Mouse (Mus musculus) layer of hippocampus, adult 18-20 months (tissue): Measurements from ENCODE around the gene Ms4a4a. TPM values are rescaled to one million over a fixed set of nuclear protein-coding genes. Genes with fewer than 3 reads are reported as not detected.
"Not testable (repeated sequence)": the region's sequence is repeated elsewhere in the genome, so short reads cannot be mapped to it uniquely, and the experiment has no call there.

Experiments
- DNase-seq, 2 experiments: peaks; one replicate each; pipeline ENCODE4 v3.0.0; 2022; ENCODE audit warnings: low spot score in 2 of 2
- total RNA-seq, 2 experiments: library from RNA; stranded (reverse); gene quantifications; 2 replicates each; pipeline ENCODE4 v1.2.3; 2021

Gene Ms4a4a
- total RNA-seq, 2 experiments from 2014 or later: 0.52 to 1.1 TPM

GRCm38 (mm10) chr19:11431209-11431608, 55.9 kb downstream of the Ms4a4a start:
- DNase-seq: not testable (repeated sequence)

- no peak for DNase-seq
Measured at GRCm38 (mm10) chr19:11435058-11435834, 59.9 kb downstream of the Ms4a4a start.

Other genes with a start within 250 kb of the Ms4a4a start
- gene 1700017D01Rik, start 244.6 kb upstream of the Ms4a4a start, total RNA-seq: not detected
- gene 1700025F22Rik, start 210.2 kb upstream of the Ms4a4a start, total RNA-seq: not detected
- gene Ms4a13, start 178.8 kb upstream of the Ms4a4a start, total RNA-seq: not detected
- gene Ms4a12, start 143.1 kb upstream of the Ms4a4a start, total RNA-seq: not detected
- gene Ms4a1, start 109.3 kb upstream of the Ms4a4a start, total RNA-seq: not detected
- not detected for gene Ms4a5, start 91.7 kb upstream of the Ms4a4a start, total RNA-seq
- gene Ms4a14, start 61.1 kb upstream of the Ms4a4a start, total RNA-seq: not detected
- gene Ms4a7, start 39.4 kb upstream of the Ms4a4a start, total RNA-seq: under 1 TPM; 0.37 to 0.41 TPM
- gene Ms4a4c, start 29.2 kb downstream of the Ms4a4a start, total RNA-seq: not detected
- not detected for gene Ms4a4b, start 68.0 kb downstream of the Ms4a4a start, total RNA-seq
- 1 to 10 TPM; 1.3 to 1.8 TPM for gene Ms4a6c, start 93.8 kb downstream of the Ms4a4a start, total RNA-seq
- gene Gm8369, start 110.4 kb downstream of the Ms4a4a start, total RNA-seq: under 1 TPM in 1 of 2 experiments, not detected in 1; 0.20 TPM
- 1 to 10 TPM; 1.2 to 2.1 TPM for gene Ms4a6b, start 141.0 kb downstream of the Ms4a4a start, total RNA-seq
- gene Ms4a4d, start 161.3 kb downstream of the Ms4a4a start, total RNA-seq: not detected
- gene Ms4a6d, start 229.3 kb downstream of the Ms4a4a start, total RNA-seq: 1 to 10 TPM; 1.4 TPM
- not detected for gene Ms4a2, start 248.2 kb downstream of the Ms4a4a start, total RNA-seq